Mouse (Mus musculus) ES-Bruce4 (cell line): ENCODE results near the gene Kcnk15. TPM values are rescaled to one million over a fixed set of nuclear protein-coding genes. Genes with fewer than 3 reads are reported as not detected.

Experiments used
- H3K27ac ChIP-seq: 2 replicates; pipeline ENCODE4 v1.5.1; 2012; ENCODE audit warnings: low read length, inconsistent platforms; ENCODE audit not compliant: insufficient read depth
- H3K27me3 ChIP-seq: 2 replicates; pipeline ENCODE4 v1.6.1; 2012; ENCODE audit warnings: mild to moderate bottlenecking, low read length, inconsistent platforms; ENCODE audit not compliant: control insufficient read depth, poor library complexity, insufficient read depth, severe bottlenecking
- H3K36me3 ChIP-seq: 2 replicates; pipeline ENCODE4 v1.6.1; 2012; ENCODE audit warnings: inconsistent platforms, mild to moderate bottlenecking, low read length, moderate library complexity; ENCODE audit not compliant: control insufficient read depth, poor library complexity, insufficient read depth, severe bottlenecking
- H3K4me1 ChIP-seq: one replicate; pipeline ENCODE4 v1.8.1; 2011; ENCODE audit warnings: low read length; ENCODE audit not compliant: control insufficient read depth, insufficient read depth
- H3K4me3 ChIP-seq: 2 replicates; pipeline ENCODE4 v1.5.1; 2011; ENCODE audit warnings: low read depth, mild to moderate bottlenecking, low read length
- H3K9ac ChIP-seq: 2 replicates; pipeline ENCODE4 v1.6.1; 2012; ENCODE audit warnings: low read depth, mild to moderate bottlenecking, inconsistent platforms; ENCODE audit not compliant: poor library complexity, severe bottlenecking
- H3K9me3 ChIP-seq: replicated peaks from 2 replicates; pipeline ENCODE4 v1.6.1; 2012; ENCODE audit warnings: mild to moderate bottlenecking, low read length, inconsistent platforms; ENCODE audit not compliant: control insufficient read depth, poor library complexity, insufficient read depth, severe bottlenecking
- CTCF ChIP-seq: IDR thresholded peaks from one replicate; pipeline ENCODE4 v1.8.1; 2011; ENCODE audit warnings: low read depth, low read length
- EP300 ChIP-seq: IDR thresholded peaks from 2 replicates; pipeline ENCODE4 v1.6.1; 2011; ENCODE audit warnings: low read depth, low read length; ENCODE audit not compliant: insufficient read depth
- POLR2A ChIP-seq: IDR thresholded peaks from one replicate; pipeline ENCODE4 v1.8.1; 2011; ENCODE audit warnings: low read length; ENCODE audit not compliant: insufficient read depth
- polyA plus RNA-seq: library from polyadenylated mRNA; stranded (reverse); fragments of >200 nt; gene quantifications from 2 replicates; pipeline ENCODE4 v1.2.4, GENCODE M21; 2011; ENCODE audit warnings: low read depth; ENCODE audit not compliant: missing spikeins, insufficient read depth, insufficient read length

Kcnk15 gene
- polyA plus RNA-seq, 1 experiment = not detected

DNA sequence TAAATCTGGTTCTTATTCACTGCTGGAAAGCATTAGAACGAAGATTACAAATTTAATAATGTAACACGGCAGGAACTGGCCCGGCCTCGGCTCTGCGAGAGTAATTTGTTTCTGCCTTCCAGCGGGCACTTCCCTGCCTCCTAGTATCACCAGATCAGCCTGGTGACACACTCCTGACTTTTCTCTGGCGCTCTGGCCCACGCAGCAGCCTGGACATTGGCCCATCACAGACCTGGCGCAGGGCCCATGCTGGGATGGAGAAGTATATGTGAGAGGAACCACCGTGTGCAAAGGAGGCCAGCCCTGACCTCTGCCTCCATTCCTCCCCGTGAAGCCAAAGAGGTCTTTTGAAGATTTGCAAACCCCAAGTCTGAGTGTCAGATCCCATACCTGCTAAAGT is 50.0 kb downstream of the Kcnk15 start:
- Histone ChIP-seq H3K4me1 (peaks cover 2% of the 10 kb centered on the region), H3K27me3 (no peaks in the 10 kb centered on the region), H3K9ac (no peak overlapping the region), H3K9me3 (no peaks in the 10 kb centered on the region), H3K27ac (no peak overlapping the region), H3K36me3 (no peaks in the 10 kb centered on the region), H3K4me3 (no peak overlapping the region)
- TF ChIP-seq EP300 (no peak), CTCF (no peak), POLR2A (no peak)

DNA sequence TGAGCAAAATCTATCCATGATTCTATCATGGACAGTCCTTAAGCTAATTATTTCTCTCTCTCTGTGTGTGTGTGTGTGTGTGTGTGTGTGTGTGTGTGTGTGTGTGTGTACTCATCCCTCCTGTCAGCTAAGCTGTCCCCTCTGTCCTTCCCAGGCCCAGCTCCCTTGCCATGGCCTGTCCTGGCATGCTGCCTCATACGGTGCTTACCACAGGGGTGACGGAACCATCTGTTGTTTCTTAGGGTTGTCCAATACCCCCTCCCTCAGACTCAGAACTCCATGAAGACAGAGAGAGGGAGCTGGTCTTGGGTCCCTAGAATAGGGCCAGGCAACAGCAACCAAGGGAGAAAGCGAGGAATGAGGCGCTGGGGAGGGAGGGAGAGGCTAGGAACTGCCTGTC is 50.9 kb downstream of the Kcnk15 start:
- H3K27ac ChIP-seq = no peak overlapping the region
- peaks cover 2% of the 10 kb centered on the region for H3K4me1 ChIP-seq
- no peaks in the 10 kb centered on the region for H3K27me3 ChIP-seq
- H3K9me3 ChIP-seq = no peaks in the 10 kb centered on the region
- H3K4me3 ChIP-seq = no peak overlapping the region
- H3K36me3 ChIP-seq = no peaks in the 10 kb centered on the region
- TF ChIP-seq POLR2A (no peak), EP300 (no peak), CTCF (no peak)
- no peak overlapping the region for H3K9ac ChIP-seq

DNA sequence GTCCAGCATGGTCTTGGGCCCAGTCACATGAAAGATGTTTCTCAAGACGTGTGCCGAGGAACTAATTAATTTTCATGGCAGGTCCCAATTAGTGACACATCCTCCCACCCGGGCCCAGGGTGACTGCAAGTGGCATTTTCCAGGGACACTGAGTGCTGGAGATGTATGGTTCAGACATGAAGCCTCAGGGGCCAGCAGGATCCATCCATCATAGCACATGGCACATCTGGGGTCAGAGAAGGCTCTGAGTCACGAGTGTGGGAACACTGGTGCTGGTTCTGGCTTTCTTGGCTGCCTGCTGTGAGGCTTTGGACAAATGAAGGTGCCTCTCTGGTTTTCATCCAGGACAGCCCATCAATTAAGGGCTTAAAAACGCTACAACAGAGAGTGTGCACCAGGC is 53.7 kb downstream of the Kcnk15 start:
- Histone ChIP-seq H3K36me3 (no peaks in the 10 kb centered on the region), H3K9ac (no peak overlapping the region), H3K4me3 (no peak overlapping the region), H3K27ac (no peak overlapping the region), H3K4me1 (peaks cover 2% of the 10 kb centered on the region), H3K9me3 (no peaks in the 10 kb centered on the region), H3K27me3 (no peaks in the 10 kb centered on the region)
- TF ChIP-seq EP300 = no peak
- TF ChIP-seq CTCF = no peak
- TF ChIP-seq POLR2A = no peak

Other genes starting within 250 kb of the Kcnk15 start
- 130 and 146 TPM in 2 replicates for gene Serinc3, start 208.5 kb upstream of the Kcnk15 start, polyA plus RNA-seq
- gene Pkig, start 195.3 kb upstream of the Kcnk15 start, polyA plus RNA-seq = 20.2 TPM in 2 replicates
- gene Ada, start 103.4 kb upstream of the Kcnk15 start, polyA plus RNA-seq = 8.4 and 8.9 TPM in 2 replicates
- gene Ccn5, start 32.8 kb upstream of the Kcnk15 start, polyA plus RNA-seq = 1.0 and 1.2 TPM in 2 replicates
- 0.88 and 1.7 TPM in 2 replicates for gene Rims4, start 65.0 kb downstream of the Kcnk15 start, polyA plus RNA-seq
- 132 and 137 TPM in 2 replicates for gene Ywhab, start 141.3 kb downstream of the Kcnk15 start, polyA plus RNA-seq
- 2.5 and 4.2 TPM in 2 replicates for gene Pabpc1l, start 171.8 kb downstream of the Kcnk15 start, polyA plus RNA-seq
- gene Stk4, start 216.7 kb downstream of the Kcnk15 start, polyA plus RNA-seq = 59.9 and 74.8 TPM in 2 replicates
- gene Tomm34, start 217.5 kb downstream of the Kcnk15 start, polyA plus RNA-seq = 90.0 and 91.0 TPM in 2 replicates